Mouse (Mus musculus): ENCODE measurements around the gene Tmem161b. TPM values are rescaled to one million over a fixed set of nuclear protein-coding genes. Genes with fewer than 3 reads are reported as not detected.
"Not testable (repeated sequence)": the region's sequence is repeated elsewhere in the genome, so short reads cannot be mapped to it uniquely, and the experiment has no call there.

The Tmem161b gene
- total RNA-seq (2017): 14.6 and 23.1 TPM in 2 replicates

GRCm38 (mm10) chr13:84221820-84222681 is at the start of gene Tmem161b:
Gene Tmem161b (plus strand): TSS chr13:84222296.
- ATAC-seq (replicated peaks in 1 of 2; ENCODE audit: insufficient read depth in 1 of 2, low FRiP score in 2 of 2, low TSS enrichment in 1 of 2, low read depth in 1 of 2, poor library complexity in 2 of 2, severe bottlenecking in 2 of 2): peak; percentile 98 to 99

- not testable (repeated sequence) for ATAC-seq (replicated peaks in 1 of 2; ENCODE audit: insufficient read depth in 1 of 2, low FRiP score in 2 of 2, low TSS enrichment in 1 of 2, low read depth in 1 of 2, poor library complexity in 2 of 2, severe bottlenecking in 2 of 2)
Observed at GRCm38 (mm10) chr13:84185835-84186234, 36.3 kb upstream of the Tmem161b start.

- no peak for ATAC-seq (replicated peaks in 1 of 2; ENCODE audit: insufficient read depth in 1 of 2, low FRiP score in 2 of 2, low TSS enrichment in 1 of 2, low read depth in 1 of 2, poor library complexity in 2 of 2, severe bottlenecking in 2 of 2)
Observed at GRCm38 (mm10) chr13:84192723-84193122, 29.4 kb upstream of the Tmem161b start.

- ATAC-seq (replicated peaks in 1 of 2; ENCODE audit: insufficient read depth in 1 of 2, low FRiP score in 2 of 2, low TSS enrichment in 1 of 2, low read depth in 1 of 2, poor library complexity in 2 of 2, severe bottlenecking in 2 of 2): no peak
Observed at GRCm38 (mm10) chr13:84222682-84222992, 541 bp downstream of the Tmem161b start.

- no peak for ATAC-seq (replicated peaks in 1 of 2; ENCODE audit: insufficient read depth in 1 of 2, low FRiP score in 2 of 2, low TSS enrichment in 1 of 2, low read depth in 1 of 2, poor library complexity in 2 of 2, severe bottlenecking in 2 of 2)
Observed at GRCm38 (mm10) chr13:84223018-84223417, 922 bp downstream of the Tmem161b start.

- ATAC-seq (replicated peaks in 1 of 2; ENCODE audit: insufficient read depth in 1 of 2, low FRiP score in 2 of 2, low TSS enrichment in 1 of 2, low read depth in 1 of 2, poor library complexity in 2 of 2, severe bottlenecking in 2 of 2): no peak
Observed at GRCm38 (mm10) chr13:84234019-84234418, 11.9 kb downstream of the Tmem161b start.

- ATAC-seq (replicated peaks in 1 of 2; ENCODE audit: insufficient read depth in 1 of 2, low FRiP score in 2 of 2, low TSS enrichment in 1 of 2, low read depth in 1 of 2, poor library complexity in 2 of 2, severe bottlenecking in 2 of 2): no peak
Observed at GRCm38 (mm10) chr13:84236768-84237167, 14.7 kb downstream of the Tmem161b start.

- no peak for ATAC-seq (replicated peaks in 1 of 2; ENCODE audit: insufficient read depth in 1 of 2, low FRiP score in 2 of 2, low TSS enrichment in 1 of 2, low read depth in 1 of 2, poor library complexity in 2 of 2, severe bottlenecking in 2 of 2)
Observed at GRCm38 (mm10) chr13:84238184-84238583, 16.1 kb downstream of the Tmem161b start.

- ATAC-seq (replicated peaks in 1 of 2; ENCODE audit: insufficient read depth in 1 of 2, low FRiP score in 2 of 2, low TSS enrichment in 1 of 2, low read depth in 1 of 2, poor library complexity in 2 of 2, severe bottlenecking in 2 of 2): no peak
Observed at GRCm38 (mm10) chr13:84248065-84248464, 26.0 kb downstream of the Tmem161b start.

GRCm38 (mm10) chr13:84251295-84251694 is 29.2 kb downstream of the Tmem161b start:
- ATAC-seq (replicated peaks in 1 of 2; ENCODE audit: insufficient read depth in 1 of 2, low FRiP score in 2 of 2, low TSS enrichment in 1 of 2, low read depth in 1 of 2, poor library complexity in 2 of 2, severe bottlenecking in 2 of 2): no peak

- peak in 1 of 2 experiments; percentile 49; a peak in 1 of 4 replicates for ATAC-seq (replicated peaks in 1 of 2; ENCODE audit: insufficient read depth in 1 of 2, low FRiP score in 2 of 2, low TSS enrichment in 1 of 2, low read depth in 1 of 2, poor library complexity in 2 of 2, severe bottlenecking in 2 of 2)
Observed at GRCm38 (mm10) chr13:84255047-84255446, 33.0 kb downstream of the Tmem161b start.

GRCm38 (mm10) chr13:84264418-84264817 is 42.3 kb downstream of the Tmem161b start:
- ATAC-seq (replicated peaks in 1 of 2; ENCODE audit: insufficient read depth in 1 of 2, low FRiP score in 2 of 2, low TSS enrichment in 1 of 2, low read depth in 1 of 2, poor library complexity in 2 of 2, severe bottlenecking in 2 of 2): not testable (repeated sequence)

GRCm38 (mm10) chr13:84276246-84276645 is 54.1 kb downstream of the Tmem161b start:
- no peak for ATAC-seq (replicated peaks in 1 of 2; ENCODE audit: insufficient read depth in 1 of 2, low FRiP score in 2 of 2, low TSS enrichment in 1 of 2, low read depth in 1 of 2, poor library complexity in 2 of 2, severe bottlenecking in 2 of 2)

- no peak for ATAC-seq (replicated peaks in 1 of 2; ENCODE audit: insufficient read depth in 1 of 2, low FRiP score in 2 of 2, low TSS enrichment in 1 of 2, low read depth in 1 of 2, poor library complexity in 2 of 2, severe bottlenecking in 2 of 2)
Observed at GRCm38 (mm10) chr13:84280352-84280751, 58.3 kb downstream of the Tmem161b start.

GRCm38 (mm10) chr13:84282966-84283365 is 60.9 kb downstream of the Tmem161b start:
- ATAC-seq (replicated peaks in 1 of 2; ENCODE audit: insufficient read depth in 1 of 2, low FRiP score in 2 of 2, low TSS enrichment in 1 of 2, low read depth in 1 of 2, poor library complexity in 2 of 2, severe bottlenecking in 2 of 2): no peak

- no peak for ATAC-seq (replicated peaks in 1 of 2; ENCODE audit: insufficient read depth in 1 of 2, low FRiP score in 2 of 2, low TSS enrichment in 1 of 2, low read depth in 1 of 2, poor library complexity in 2 of 2, severe bottlenecking in 2 of 2)
Observed at GRCm38 (mm10) chr13:84284764-84285558, 62.9 kb downstream of the Tmem161b start.

- ATAC-seq (replicated peaks in 1 of 2; ENCODE audit: insufficient read depth in 1 of 2, low FRiP score in 2 of 2, low TSS enrichment in 1 of 2, low read depth in 1 of 2, poor library complexity in 2 of 2, severe bottlenecking in 2 of 2): no peak
Observed at GRCm38 (mm10) chr13:84285559-84285945, 63.5 kb downstream of the Tmem161b start.

GRCm38 (mm10) chr13:84299445-84300053 is 77.5 kb downstream of the Tmem161b start:
- ATAC-seq (replicated peaks in 1 of 2; ENCODE audit: insufficient read depth in 1 of 2, low FRiP score in 2 of 2, low TSS enrichment in 1 of 2, low read depth in 1 of 2, poor library complexity in 2 of 2, severe bottlenecking in 2 of 2): no peak
